ENCODE assay signal across 8 mouse cellular contexts in genomic region chr2:27507562-27507961, GRCm38 (mm10). TPM values are rescaled to one million over a fixed set of nuclear protein-coding genes. Genes with fewer than 3 reads are reported as not detected.
DNase-seq lines count a peak whose midpoint lies in the region; ATAC-seq and TF ChIP-seq lines count a peak whose summit lies in the region.

Brd3 (minus strand) TSS chr2:27507662.

- WGBS in lung, embryonic 15.5 days, result 67% methylated on average over 4 of the region's 4 CpGs
- WGBS in embryonic facial prominence, embryonic 12.5 days, result 54% methylated on average over 4 of the region's 4 CpGs
- 71% methylated on average over 4 of the region's 4 CpGs for WGBS in heart, embryonic 14.5 days

- intact Hi-C loops in left cerebral cortex, postnatal 14 days (cut with DNase I), result no loop called here

- H3K4me2 ChIP-seq in lung, embryonic 15.5 days, result no peak within 1 kb of the TSS
- H3K4me2 ChIP-seq in embryonic facial prominence, embryonic 12.5 days (replicated peaks), result no peak within 1 kb of the TSS
- H3K4me2 ChIP-seq in heart, embryonic 14.5 days (ENCODE audit: low read length), result no peak within 1 kb of the TSS
- H3K4me2 ChIP-seq in myocyte (ENCODE audit: low read depth), result no peak within 1 kb of the TSS

- no peak within 1 kb of the TSS for H3K4me3 ChIP-seq in lung, embryonic 15.5 days
- no peak within 1 kb of the TSS for H3K4me3 ChIP-seq in embryonic facial prominence, embryonic 12.5 days
- H3K4me3 ChIP-seq in heart, embryonic 14.5 days (ENCODE audit: control insufficient read depth in 1 of 2, insufficient read depth in 1 of 2, low read depth in 1 of 2, low read length in 2 of 2), result no peak within 1 kb of the TSS
- H3K4me3 ChIP-seq in myocyte, result no peak within 1 kb of the TSS

- no peak for DNase-seq in lung, postnatal 25 days (ENCODE audit: low spot score)
- no peak for DNase-seq in left cerebral cortex, postnatal 14 days (ENCODE audit: low spot score in 2 of 2)
- no peak for DNase-seq in cerebellum, adult 18-20 months
- DNase-seq in frontal cortex, postnatal 25 days (ENCODE audit: low spot score in 2 of 2), result no peak

- no peak within 1 kb of the TSS for H3ac ChIP-seq in myocyte (ENCODE audit: control insufficient read depth, insufficient read length)

- no peaks in the 10 kb centered on the region for H3K9me3 ChIP-seq in lung, embryonic 15.5 days
- H3K9me3 ChIP-seq in embryonic facial prominence, embryonic 12.5 days, result no peaks in the 10 kb centered on the region
- H3K9me3 ChIP-seq in heart, embryonic 14.5 days (ENCODE audit: control insufficient read depth, low read length), result no peaks in the 10 kb centered on the region

- no peaks in the 10 kb centered on the region for H3K36me3 ChIP-seq in lung, embryonic 15.5 days
- H3K36me3 ChIP-seq in embryonic facial prominence, embryonic 12.5 days, result no peaks in the 10 kb centered on the region
- H3K36me3 ChIP-seq in heart, embryonic 14.5 days (ENCODE audit: control insufficient read depth, insufficient read depth, low read length), result no peaks in the 10 kb centered on the region
- H3K36me3 ChIP-seq in myocyte (ENCODE audit: control insufficient read depth, insufficient read depth), result no peaks in the 10 kb centered on the region

- no peak within 1 kb of the TSS for H3K9ac ChIP-seq in lung, embryonic 15.5 days
- no peak within 1 kb of the TSS for H3K9ac ChIP-seq in embryonic facial prominence, embryonic 12.5 days
- H3K9ac ChIP-seq in heart, embryonic 14.5 days (ENCODE audit: low read length), result no peak within 1 kb of the TSS

- no peak for ATAC-seq in lung, embryonic 15.5 days (ENCODE audit: borderline replicate concordance, extremely low read depth, low FRiP score, low TSS enrichment)
- ATAC-seq in embryonic facial prominence, embryonic 12.5 days (ENCODE audit: insufficient number of reproducible peaks, insufficient read depth, low FRiP score, low TSS enrichment), result no peak
- no peak for ATAC-seq in heart, embryonic 14.5 days (ENCODE audit: insufficient number of reproducible peaks, insufficient read depth, low FRiP score, low read depth)

- no peaks in the 10 kb centered on the region for H3K27me3 ChIP-seq in lung, embryonic 15.5 days
- H3K27me3 ChIP-seq in embryonic facial prominence, embryonic 12.5 days, result no peaks in the 10 kb centered on the region
- no peaks in the 10 kb centered on the region for H3K27me3 ChIP-seq in heart, embryonic 14.5 days (ENCODE audit: control insufficient read depth, insufficient read depth, low read length)
- H3K27me3 ChIP-seq in myocyte (ENCODE audit: control insufficient read depth, insufficient read depth, insufficient read length), result no peaks in the 10 kb centered on the region

- H3K79me2 ChIP-seq in myocyte (ENCODE audit: control insufficient read depth, insufficient read depth), result no peaks in the 10 kb centered on the region

- no peak for TF ChIP-seq POLR2A in myocyte (IDR thresholded peaks at IDR 0.05; ENCODE audit: insufficient read length, low read depth)

- H3K27ac ChIP-seq in lung, embryonic 15.5 days, result no peak within 1 kb of the TSS
- H3K27ac ChIP-seq in embryonic facial prominence, embryonic 12.5 days, result no peak within 1 kb of the TSS
- H3K27ac ChIP-seq in heart, embryonic 14.5 days (replicated peaks in 1 of 2; ENCODE audit: control insufficient read depth in 1 of 2, insufficient read depth in 1 of 2, low read depth in 2 of 2, low read length in 2 of 2), result no peak within 1 kb of the TSS

- peaks cover 30% of the 10 kb centered on the region for H3K4me1 ChIP-seq in lung, embryonic 15.5 days
- H3K4me1 ChIP-seq in embryonic facial prominence, embryonic 12.5 days, result peaks cover 19% of the 10 kb centered on the region
- peaks cover 17 to 25% of the 10 kb centered on the region in 2 experiments for H3K4me1 ChIP-seq in heart, embryonic 14.5 days (ENCODE audit: control insufficient read depth in 2 of 2, insufficient read depth in 2 of 2, low read length in 2 of 2)

TF ChIP-seq in myocyte, 11 proteins besides CTCF, POLR2A, EP300 and RAD21:
- TF ChIP-seq TCF12 (IDR thresholded peaks at IDR 0.05; ENCODE audit: insufficient read depth, poor library complexity, severe bottlenecking), result no peak
- TF ChIP-seq MYOD1 (IDR thresholded peaks at IDR 0.05; ENCODE audit: control insufficient read depth in 1 of 3, insufficient read length in 2 of 3, low read depth in 2 of 3), result no peak
- TF ChIP-seq CEBPB (IDR thresholded peaks at IDR 0.05; ENCODE audit: insufficient read depth, poor library complexity, severe bottlenecking), result no peak
- no peak for TF ChIP-seq SRF (IDR thresholded peaks at IDR 0.05; ENCODE audit: control insufficient read depth, insufficient read length, low read depth)
- no peak for TF ChIP-seq POLR2AphosphoS2 (IDR thresholded peaks at IDR 0.05; ENCODE audit: insufficient read length, low read depth)
- no peak for TF ChIP-seq E2F4 (IDR thresholded peaks at IDR 0.05; ENCODE audit: insufficient read depth)
- TF ChIP-seq MAX (IDR thresholded peaks at IDR 0.05; ENCODE audit: low read depth), result no peak
- no peak for TF ChIP-seq USF1 (IDR thresholded peaks at IDR 0.05; ENCODE audit: low read depth)
- TF ChIP-seq MYOG (IDR thresholded peaks at IDR 0.05; ENCODE audit: control insufficient read depth in 1 of 3, insufficient read depth in 1 of 3, insufficient read length in 2 of 3, low read depth in 2 of 3), result no peak
- TF ChIP-seq TCF3 (IDR thresholded peaks at IDR 0.05; ENCODE audit: insufficient read length, low read depth), result no peak
- no peak for TF ChIP-seq REST (IDR thresholded peaks at IDR 0.05; ENCODE audit: insufficient read depth, insufficient read length)

RNA-seq across cellular contexts. Expression of gene Brd3, which starts in this region (rescaled TPM):
- 89.1 and 90.0 TPM in 2 replicates for polyA plus RNA-seq in lung, embryonic 15.5 days (2015; fragmentation: Nextera tagmentation; extraction: Ambion mirVana)
- 128 and 144 TPM in 2 replicates for polyA plus RNA-seq in embryonic facial prominence, embryonic 12.5 days (2016; fragmentation: Nextera tagmentation; extraction: Ambion mirVana)
- polyA plus RNA-seq in heart, embryonic 14.5 days (2014; fragmentation: Nextera tagmentation; extraction: Ambion mirVana), result 70.8 and 74.8 TPM in 2 replicates
- total RNA-seq in left cerebral cortex, postnatal 14 days (2021), result 10 to 100 TPM; 61.3 to 64.0 TPM
- 26.8 TPM for polyA plus RNA-seq in myocyte (2012; fragmentation: generic; extraction: Trizol)
